Mouse (Mus musculus) liver (tissue): ENCODE measurements at regions not wholly inside any gene's neighbourhood (a gene's known extent, or its start where the extent isn't known, plus 50 kb on each side); places are given as distances from the start of the nearest gene placed in this dataset.

ENCODE experiments used
- DNase-seq: peaks from one replicate; pipeline ENCODE4 v3.0.0-alpha.2; 2020; ENCODE audit warnings: mixed read lengths

GRCm38 (mm10) chr13:39350668-39351067 lies 390.0 kb upstream of the Slc35b3 start:
- no peak for DNase-seq

DNA sequence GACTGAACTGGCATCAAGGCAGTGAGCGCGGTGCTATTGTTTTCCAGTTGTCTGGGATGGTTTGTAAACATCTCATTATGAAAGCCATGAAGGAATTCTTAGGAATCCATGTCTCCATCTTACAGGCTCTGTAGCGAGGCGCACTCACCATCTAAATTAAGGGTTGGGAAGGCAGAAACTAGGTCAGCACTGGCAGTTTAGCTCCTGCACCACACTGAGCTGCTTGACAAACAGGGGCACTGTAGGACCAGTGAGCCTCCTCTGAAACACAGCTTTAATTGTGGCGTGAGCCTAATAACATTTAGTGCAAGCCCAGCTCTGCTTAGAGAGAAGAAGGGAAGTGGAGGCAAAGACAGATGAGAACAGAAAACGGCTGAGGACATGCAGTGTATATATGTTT lies 387.1 kb upstream of the Slc35b3 start:
- no peak for DNase-seq

- no peak for DNase-seq
Measured at GRCm38 (mm10) chr13:39334874-39335273, 374.2 kb upstream of the Slc35b3 start.

- DNase-seq, result no peak
Measured at GRCm38 (mm10) chr13:39329794-39330193, 369.1 kb upstream of the Slc35b3 start.

DNA sequence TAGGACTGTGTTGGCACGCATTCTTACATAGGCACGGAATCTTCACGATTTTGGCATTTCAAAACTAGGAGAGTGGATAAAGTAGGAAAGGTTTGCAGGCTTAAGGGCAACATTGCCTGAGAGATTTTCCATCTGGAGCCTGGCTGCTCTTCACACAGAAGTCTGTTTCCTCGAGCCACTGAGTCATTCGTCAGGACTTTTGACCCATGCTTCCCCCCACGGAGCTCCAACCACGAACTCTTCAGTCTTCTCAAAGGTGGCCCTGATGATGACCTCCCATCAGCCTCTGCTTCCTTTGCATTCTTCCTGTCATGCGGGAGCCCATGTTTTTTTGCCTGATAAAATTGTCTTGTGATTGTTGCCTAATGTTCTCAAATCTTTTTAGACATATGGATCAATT lies 365.5 kb upstream of the Slc35b3 start:
- no peak for DNase-seq

DNA sequence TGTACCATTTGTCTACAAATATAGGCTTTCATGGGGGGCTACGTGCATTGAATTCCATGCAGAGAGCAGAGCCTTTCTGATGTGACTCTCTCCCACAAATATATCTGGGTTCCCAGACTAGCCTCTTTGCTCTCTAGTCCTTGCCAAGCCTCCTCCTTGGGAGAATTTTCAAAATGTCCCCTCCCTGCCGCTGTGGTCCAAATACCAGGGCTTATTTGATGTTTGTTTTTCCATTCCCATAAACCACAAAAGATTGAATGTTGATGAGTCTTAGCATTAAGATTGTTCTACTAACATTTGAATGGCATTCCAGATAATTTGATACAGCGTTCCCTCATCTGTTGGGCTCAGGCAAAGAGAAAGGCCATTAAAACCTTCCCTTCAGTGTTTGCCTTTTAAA lies 360.4 kb upstream of the Slc35b3 start:
- DNase-seq, result no peak

DNA sequence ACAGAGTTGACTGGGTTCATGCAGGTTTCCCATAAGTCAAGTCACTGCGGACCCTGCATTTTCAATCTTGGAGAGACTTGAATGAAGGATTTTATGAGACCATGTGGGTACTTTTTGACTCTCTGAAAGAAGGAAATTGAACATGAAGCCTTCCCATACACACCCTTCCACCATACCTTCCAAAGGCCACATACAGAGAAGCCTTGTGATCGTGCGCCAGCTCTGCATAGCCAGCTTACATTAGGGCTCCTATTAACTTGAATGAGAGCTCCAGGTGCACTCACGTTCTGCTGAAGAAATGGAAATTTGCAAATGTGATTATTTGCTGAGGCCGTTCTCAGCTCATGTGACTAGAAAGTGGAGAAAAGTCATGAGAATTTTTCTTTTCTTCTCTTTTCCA lies 349.1 kb upstream of the Slc35b3 start:
- DNase-seq, result no peak

- DNase-seq, result no peak
Measured at GRCm38 (mm10) chr13:39307845-39308244, 347.2 kb upstream of the Slc35b3 start.

- DNase-seq, result no peak
Measured at GRCm38 (mm10) chr13:39306851-39307250, 346.2 kb upstream of the Slc35b3 start.

GRCm38 (mm10) chr13:39297129-39297528 lies 336.5 kb upstream of the Slc35b3 start:
- DNase-seq, result no peak

GRCm38 (mm10) chr13:39290216-39290960 lies 329.7 kb upstream of the Slc35b3 start:
- DNase-seq, result no peak

DNA sequence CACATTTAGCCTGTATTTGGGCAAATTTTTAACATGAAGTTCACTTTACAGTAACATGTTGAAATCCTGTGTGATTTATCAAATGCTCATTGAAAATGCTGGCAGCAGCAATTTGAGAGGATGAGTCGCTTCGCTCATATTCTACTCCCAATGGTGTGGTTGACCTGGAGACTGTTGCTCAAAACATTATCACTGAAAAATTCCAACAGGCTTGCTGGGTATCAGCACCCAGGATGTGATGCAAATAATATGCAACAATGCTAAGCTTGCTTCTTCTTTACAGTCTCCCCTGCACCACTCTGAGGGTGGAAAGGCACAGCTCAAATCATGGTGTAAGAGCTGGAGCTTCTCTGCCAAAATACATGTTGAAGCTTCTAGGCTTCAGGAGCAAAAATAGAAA lies 321.6 kb upstream of the Slc35b3 start:
- no peak for DNase-seq

DNA sequence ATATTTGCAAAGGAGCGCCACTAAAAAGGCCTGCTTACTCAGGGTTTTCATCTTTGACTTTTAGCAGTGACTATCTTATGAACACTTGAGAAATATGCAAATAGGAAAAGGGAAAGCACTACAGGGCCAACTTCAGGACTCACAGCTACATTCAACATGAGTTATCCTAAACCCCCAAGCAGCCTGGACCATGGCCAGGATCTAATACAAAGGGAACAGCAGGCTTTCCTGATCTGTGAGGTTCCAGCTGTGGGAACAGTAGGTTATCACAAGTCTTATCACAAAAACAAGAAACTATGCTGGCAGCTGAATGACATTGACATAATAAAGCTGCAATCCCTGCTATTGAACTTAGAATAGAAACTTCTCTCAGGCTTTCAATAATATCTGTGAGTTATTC lies 317.4 kb upstream of the Slc35b3 start:
- DNase-seq, result no peak

GRCm38 (mm10) chr13:39266024-39266423 lies 305.3 kb upstream of the Slc35b3 start:
- DNase-seq, result no peak

DNA sequence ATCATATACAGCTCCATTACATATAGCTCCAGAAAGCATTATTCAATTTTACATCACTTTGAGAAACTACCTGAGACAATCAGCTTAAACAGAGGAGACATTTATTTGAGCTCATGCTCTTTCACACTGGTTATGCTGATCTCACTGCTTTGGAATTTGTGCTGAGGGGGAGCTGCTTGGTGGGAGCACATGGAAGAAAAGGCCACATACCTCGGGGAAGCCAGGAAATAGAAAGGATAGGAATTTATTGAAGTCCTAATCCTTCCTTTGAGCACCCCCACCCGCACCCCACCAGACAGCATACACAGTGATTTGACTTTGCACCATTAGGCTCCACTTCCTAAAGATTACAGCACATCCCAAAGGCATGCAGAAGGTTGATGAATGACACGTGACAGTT lies 296.0 kb upstream of the Slc35b3 start:
- no peak for DNase-seq

- DNase-seq, result no peak
Measured at GRCm38 (mm10) chr13:39255338-39255737, 294.7 kb upstream of the Slc35b3 start.

DNA sequence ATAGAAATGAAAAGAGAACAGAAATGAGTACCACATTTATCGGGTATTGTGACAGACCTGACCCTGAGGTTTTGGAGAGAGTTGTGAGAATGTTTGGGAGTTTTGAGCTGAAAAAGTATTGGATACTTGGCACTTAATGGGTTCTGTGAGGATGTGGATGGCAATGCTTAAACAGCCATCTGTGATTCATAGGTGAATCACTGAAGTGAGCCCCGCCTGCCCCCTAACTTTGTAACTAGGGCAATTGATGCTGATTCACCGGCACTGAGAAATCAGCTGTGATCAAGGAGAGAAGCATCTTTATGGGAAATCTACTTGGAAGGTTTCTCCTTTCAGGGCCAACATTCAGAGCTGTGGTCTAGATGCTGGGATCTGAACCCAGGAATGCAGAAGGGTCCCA lies 291.9 kb upstream of the Slc35b3 start:
- DNase-seq, result no peak

GRCm38 (mm10) chr13:39250096-39250495 lies 289.4 kb upstream of the Slc35b3 start:
- no peak for DNase-seq

- DNase-seq, result no peak
Measured at GRCm38 (mm10) chr13:39226829-39227228, 266.2 kb upstream of the Slc35b3 start.

GRCm38 (mm10) chr13:39225651-39226050 lies 265.0 kb upstream of the Slc35b3 start:
- DNase-seq, result no peak

GRCm38 (mm10) chr13:39211076-39211475 lies 250.4 kb upstream of the Slc35b3 start:
- no peak for DNase-seq

DNA sequence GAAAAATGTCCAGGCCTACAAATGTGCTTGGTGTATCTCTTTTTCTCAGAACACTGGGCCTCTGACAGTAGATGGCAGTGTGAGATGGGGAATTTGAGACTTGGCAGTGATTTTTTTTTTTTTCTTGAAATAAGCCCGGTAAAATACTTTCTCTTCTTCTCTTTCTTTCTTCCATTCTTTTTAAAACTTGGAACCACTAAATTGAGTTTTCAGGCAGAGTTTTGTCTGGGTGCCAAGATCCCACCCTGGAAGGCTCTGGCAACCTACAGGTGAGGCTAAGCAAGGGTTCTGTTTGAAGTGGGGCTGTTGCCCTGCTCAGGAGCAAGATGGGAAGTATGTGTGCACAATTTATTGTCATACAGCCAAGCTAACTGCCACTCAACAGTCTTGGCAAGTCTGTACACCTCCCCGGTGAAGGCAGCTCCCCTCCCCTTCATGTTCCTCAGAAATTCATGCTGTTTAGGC lies 223.1 kb upstream of the Slc35b3 start:
- no peak for DNase-seq

DNA sequence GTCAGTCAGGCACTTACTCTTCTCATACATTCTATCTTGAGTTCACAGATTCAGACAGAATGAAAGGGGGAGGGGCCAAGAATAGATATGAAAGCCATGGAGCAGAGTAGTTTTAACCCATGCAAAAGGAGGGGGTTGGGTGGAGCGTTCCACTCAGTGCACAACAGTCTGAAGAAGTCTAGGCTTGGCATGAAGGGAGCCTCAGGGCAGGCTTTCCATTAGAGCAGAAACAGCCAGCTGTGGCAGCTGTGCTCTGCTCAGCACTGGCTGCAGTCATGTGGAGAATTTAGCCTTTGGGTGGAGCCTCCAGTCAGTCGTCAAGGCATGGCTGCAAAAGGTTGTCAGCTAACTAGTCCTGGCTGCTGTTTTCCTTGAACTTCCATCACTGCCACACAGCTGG lies 201.3 kb upstream of the Slc35b3 start:
- no peak for DNase-seq

- DNase-seq, result no peak
Measured at GRCm38 (mm10) chr13:39127942-39128341, 167.3 kb upstream of the Slc35b3 start.

DNA sequence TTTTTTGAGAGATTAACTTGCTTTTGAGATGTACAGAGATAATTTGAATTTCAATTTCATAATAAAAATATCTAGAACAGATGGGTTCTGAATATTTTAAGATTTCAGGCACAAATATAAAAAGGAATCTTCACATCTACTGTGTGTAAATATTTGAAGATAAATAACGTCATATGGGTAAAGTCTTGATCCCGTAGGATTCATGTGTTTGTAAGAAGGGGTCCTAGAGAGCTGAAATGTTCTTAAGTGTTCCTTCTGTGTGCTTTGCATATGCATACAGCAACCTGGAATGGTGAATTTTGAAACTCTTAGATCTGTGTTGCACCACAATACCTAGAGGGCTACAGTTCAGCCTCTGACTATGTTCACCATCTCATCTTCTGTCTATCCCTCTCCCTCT lies 131.4 kb upstream of the Slc35b3 start:
- no peak for DNase-seq
